Mouse (Mus musculus) ovary, adult 10 weeks (tissue): Measurements from ENCODE around the gene Fam173b. TPM values are rescaled to one million over a fixed set of nuclear protein-coding genes. Genes with fewer than 3 reads are reported as not detected.

Experiments
- polyA plus RNA-seq: library from polyadenylated mRNA; stranded (reverse); fragments of 350-450 nt; fragmentation: Illumina TruSeq; extraction: RNeasy Lipid Tissue Mini Kit (QIAGEN cat#74804); gene quantifications from one replicate; pipeline ENCODE4 v1.2.3, GENCODE M21; 2014

Gene Fam173b
- polyA plus RNA-seq = 4.4 TPM

DNA sequence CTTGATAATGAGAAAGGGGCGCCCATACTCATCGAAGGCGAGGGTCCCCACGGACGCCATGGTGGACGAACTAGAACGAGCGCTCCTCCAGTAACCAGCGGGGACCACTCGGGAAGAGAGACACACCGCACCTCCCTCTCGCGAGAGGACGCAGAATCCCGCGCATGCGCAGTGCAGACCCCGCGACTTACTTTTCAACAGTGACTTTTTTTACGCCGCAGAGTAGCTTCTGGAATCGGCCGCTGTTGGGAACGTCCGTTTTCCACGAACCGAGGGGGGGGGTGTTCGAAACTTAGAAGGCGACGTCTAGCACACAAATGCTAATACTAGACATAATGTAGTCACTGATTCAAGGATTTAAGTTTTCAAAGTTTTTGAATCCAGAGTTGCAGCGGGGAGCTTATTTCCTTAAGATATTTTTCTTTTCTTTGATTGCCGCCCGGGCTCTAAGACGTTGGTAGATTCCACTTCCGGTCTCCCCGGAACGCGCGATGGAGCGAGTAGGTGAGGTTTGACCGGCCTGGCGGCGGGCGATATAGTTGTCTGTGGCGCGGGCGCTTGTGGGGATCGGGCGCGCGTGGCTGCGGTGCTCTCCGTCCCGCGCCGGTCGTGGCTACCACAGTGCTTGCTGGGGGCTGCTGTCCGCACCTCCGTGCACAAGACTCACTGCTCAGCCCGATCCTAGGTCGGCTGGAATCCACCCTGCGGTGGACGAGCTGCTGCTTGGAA is at the start of gene Fam173b, which contains the start of gene Cct5:
TSS of gene Fam173b (plus strand) at position 207 of the 729 bp plus-strand sequence.
TSS of gene Cct5 (minus strand) at position 159 of the 729 bp plus-strand sequence.

GRCm38 (mm10) chr15:31565184-31565583 is 36.5 kb upstream of the Fam173b start, which contains the start of gene Cmbl:
Cmbl (plus strand) TSS chr15:31565389.

Other genes with a start within 250 kb of the Fam173b start
- gene Ankrd33b, start 234.1 kb upstream of the Fam173b start, polyA plus RNA-seq = 1.9 TPM
- gene Ropn1l, start 148.1 kb upstream of the Fam173b start, polyA plus RNA-seq = 2.3 TPM
- gene March6, start 70.8 kb upstream of the Fam173b start, polyA plus RNA-seq = 138 TPM
- 27.8 TPM for gene Cmbl, start 36.5 kb upstream of the Fam173b start, polyA plus RNA-seq
- 121 TPM for gene Cct5, start within 50 bp of the Fam173b start, polyA plus RNA-seq